Mouse (Mus musculus) layer of hippocampus, postnatal 14 days (tissue): Measurements from ENCODE around the gene Gmds. TPM values are rescaled to one million over a fixed set of nuclear protein-coding genes. Genes with fewer than 3 reads are reported as not detected.

Experiments
- DNase-seq, 2 experiments: peaks; one replicate each; pipeline ENCODE4 v3.0.0; 2021 to 2022; ENCODE audit warnings: low spot score in 2 of 2, mixed read lengths in 1 of 2
- total RNA-seq, 2 experiments: library from RNA; stranded (reverse); gene quantifications; 2 replicates each; pipeline ENCODE4 v1.2.3; 2021

The Gmds gene
- total RNA-seq, 2 experiments from 2014 or later = 15.8 to 18.0 TPM

GRCm38 (mm10) chr13:31819664-31820405 is 518.7 kb downstream of the Gmds start:
- no peak for DNase-seq

- DNase-seq = no peak
Measured at GRCm38 (mm10) chr13:31818337-31818736, 520.2 kb downstream of the Gmds start.

- no peak for DNase-seq
Measured at GRCm38 (mm10) chr13:31815383-31816003, 523.0 kb downstream of the Gmds start.

GRCm38 (mm10) chr13:31812701-31813100 is 525.8 kb downstream of the Gmds start:
- DNase-seq = no peak

GRCm38 (mm10) chr13:31811542-31812021 is 527.0 kb downstream of the Gmds start:
- DNase-seq = no peak

GRCm38 (mm10) chr13:31810693-31811541 is 527.6 kb downstream of the Gmds start:
- no peak for DNase-seq

GRCm38 (mm10) chr13:31810375-31810692 is 528.2 kb downstream of the Gmds start:
- DNase-seq = no peak

- DNase-seq = no peak
Measured at GRCm38 (mm10) chr13:31809701-31810100, 528.8 kb downstream of the Gmds start.

GRCm38 (mm10) chr13:31808804-31809420 is 529.6 kb downstream of the Gmds start:
- DNase-seq = no peak

GRCm38 (mm10) chr13:31808116-31808803 is 530.3 kb downstream of the Gmds start:
- no peak for DNase-seq

GRCm38 (mm10) chr13:31807736-31808115 is 530.8 kb downstream of the Gmds start:
- no peak for DNase-seq

- no peak for DNase-seq
Measured at GRCm38 (mm10) chr13:31806890-31807735, 531.4 kb downstream of the Gmds start.

- no peak for DNase-seq
Measured at GRCm38 (mm10) chr13:31806428-31806832, 532.1 kb downstream of the Gmds start, which contains the start of gene Foxc1. Foxc1 (plus strand) TSS chr13:31806633.

GRCm38 (mm10) chr13:31805831-31806427 is 532.6 kb downstream of the Gmds start:
- no peak for DNase-seq

GRCm38 (mm10) chr13:31804571-31804970 is 534.0 kb downstream of the Gmds start:
- DNase-seq = no peak

GRCm38 (mm10) chr13:31803166-31804093 is 535.1 kb downstream of the Gmds start:
- DNase-seq = no peak

GRCm38 (mm10) chr13:31802447-31802846 is 536.1 kb downstream of the Gmds start:
- no peak for DNase-seq

- DNase-seq = no peak
Measured at GRCm38 (mm10) chr13:31801703-31802305, 536.7 kb downstream of the Gmds start.
